Mouse (Mus musculus) MEL (cell line): ENCODE measurements around the gene Nmrk2. TPM values are rescaled to one million over a fixed set of nuclear protein-coding genes. Genes with fewer than 3 reads are reported as not detected.
"Not testable (repeated sequence)": the region's sequence is repeated elsewhere in the genome, so short reads cannot be mapped to it uniquely, and the experiment has no call there.

Experiments used
- DNase-seq: peaks from one replicate; pipeline ENCODE4 v3.0.0; 2011; ENCODE audit warnings: low read depth, low spot score
- H3K27ac ChIP-seq: 2 replicates; pipeline ENCODE4 v1.5.1; 2012; ENCODE audit warnings: low read depth, mild to moderate bottlenecking, control low read depth, low read length, moderate library complexity; ENCODE audit not compliant: control insufficient read depth
- H3K27me3 ChIP-seq, 2 experiments: fragments of 150-350 bp in 1 of 2; sonication (generic) in 1 of 2; 2 replicates each; pipeline ENCODE4 v1.6.1; 2012; ENCODE audit warnings: low read length in 2 of 2, mild to moderate bottlenecking in 2 of 2, improper control_type of control experiment in 1 of 2, moderate library complexity in 1 of 2; ENCODE audit not compliant: insufficient read depth in 2 of 2, control insufficient read depth in 1 of 2
- H3K36me3 ChIP-seq, 2 experiments: 2 replicates each; pipeline ENCODE4 v1.6.1; 2012 to 2014; ENCODE audit warnings: low read length in 2 of 2, improper control_type of control experiment in 1 of 2, inconsistent platforms in 1 of 2, mild to moderate bottlenecking in 1 of 2; ENCODE audit not compliant: insufficient read depth in 2 of 2, control insufficient read depth in 1 of 2
- H3K4me1 ChIP-seq, 2 experiments: fragments of 150-350 bp in 1 of 2; sonication (generic) in 1 of 2; 2 replicates each; pipeline ENCODE4 v1.6.1; 2012; ENCODE audit warnings: low read length in 2 of 2, improper control_type of control experiment in 1 of 2, mild to moderate bottlenecking in 1 of 2; ENCODE audit not compliant: insufficient read depth in 2 of 2, control insufficient read depth in 1 of 2
- H3K4me3 ChIP-seq, 2 experiments: fragments of 150-350 bp in 1 of 2; sonication (generic) in 1 of 2; 2 replicates each; pipeline ENCODE4 v1.5.1; 2012; ENCODE audit warnings: low read depth in 2 of 2, low read length in 2 of 2, mild to moderate bottlenecking in 2 of 2, moderate library complexity in 2 of 2, control low read depth in 1 of 2, improper control_type of control experiment in 1 of 2; ENCODE audit not compliant: control insufficient read depth in 1 of 2, insufficient read depth in 1 of 2
- H3K79me2 ChIP-seq: 2 replicates; pipeline ENCODE4 v1.6.1; 2012; ENCODE audit warnings: mild to moderate bottlenecking, low read length, moderate library complexity; ENCODE audit not compliant: control insufficient read depth, poor library complexity, insufficient read depth
- H3K9ac ChIP-seq: 2 replicates; pipeline ENCODE4 v1.6.1; 2012; ENCODE audit warnings: low read depth, mild to moderate bottlenecking, control low read depth, low read length, moderate library complexity; ENCODE audit not compliant: control insufficient read depth, poor library complexity, severe bottlenecking
- H3K9me3 ChIP-seq: fragments of 150-350 bp; sonication (generic); replicated peaks from 2 replicates; pipeline ENCODE4 v1.6.1; 2012; ENCODE audit warnings: mild to moderate bottlenecking, low read length, improper control_type of control experiment, moderate library complexity; ENCODE audit not compliant: insufficient read depth
- BHLHE40 ChIP-seq: IDR thresholded peaks from 2 replicates; pipeline ENCODE4 v1.6.1; 2012; ENCODE audit warnings: low read depth, mild to moderate bottlenecking, inconsistent platforms, low read length, improper control_type of control experiment, borderline replicate concordance
- CTCF ChIP-seq, 3 experiments: IDR thresholded peaks in 2 of 3; conservative IDR thresholded peaks in 1 of 3; 2 replicates each; pipeline ENCODE4 v1.5.1; 2011 to 2012; ENCODE audit warnings: low read length in 3 of 3, low read depth in 2 of 3, mild to moderate bottlenecking in 2 of 3, improper control_type of control experiment in 1 of 3, inconsistent platforms in 1 of 3, mixed read lengths in 1 of 3, moderate library complexity in 1 of 3; ENCODE audit not compliant: control insufficient read depth in 1 of 3, insufficient read depth in 1 of 3, poor library complexity in 1 of 3, severe bottlenecking in 1 of 3
- E2F4 ChIP-seq: IDR thresholded peaks from 2 replicates; pipeline ENCODE4 v1.6.1; 2011; ENCODE audit warnings: low read depth, low read length, improper control_type of control experiment, borderline replicate concordance
- EP300 ChIP-seq, 2 experiments: IDR thresholded peaks; 2 replicates each; pipeline ENCODE4 v1.6.1; 2011; ENCODE audit warnings: improper control_type of control experiment in 2 of 2, low read length in 2 of 2, low read depth in 1 of 2, mild to moderate bottlenecking in 1 of 2
- GATA1 ChIP-seq: IDR thresholded peaks from 2 replicates; pipeline ENCODE4 v1.6.1; 2011; ENCODE audit warnings: low read depth, low read length, improper control_type of control experiment
- KAT2A ChIP-seq: conservative IDR thresholded peaks from 2 replicates; pipeline ENCODE4 v1.6.1; 2012; ENCODE audit warnings: low read depth, low read length, improper control_type of control experiment, inconsistent platforms
- MAFK ChIP-seq: IDR thresholded peaks from 2 replicates; pipeline ENCODE4 v1.6.1; 2011; ENCODE audit warnings: low read depth, mild to moderate bottlenecking, low read length, improper control_type of control experiment, borderline replicate concordance
- MAZ ChIP-seq: IDR thresholded peaks from 2 replicates; pipeline ENCODE4 v1.6.1; 2012; ENCODE audit warnings: low read depth, mild to moderate bottlenecking, inconsistent platforms, low read length, improper control_type of control experiment
- MXI1 ChIP-seq: IDR thresholded peaks from 2 replicates; pipeline ENCODE4 v1.6.1; 2011; ENCODE audit warnings: mild to moderate bottlenecking, low read depth, low read length, improper control_type of control experiment
- MYB ChIP-seq: IDR thresholded peaks from 2 replicates; pipeline ENCODE4 v1.6.1; 2011; ENCODE audit warnings: mild to moderate bottlenecking, low read depth, low read length, improper control_type of control experiment
- POLR2AphosphoS5 ChIP-seq: IDR thresholded peaks from 2 replicates; pipeline ENCODE4 v1.6.1; 2012; ENCODE audit warnings: low read depth, borderline replicate concordance, mild to moderate bottlenecking, inconsistent platforms, low read length, moderate library complexity, mixed read lengths
- SIN3A ChIP-seq: IDR thresholded peaks from 2 replicates; pipeline ENCODE4 v1.6.1; 2012; ENCODE audit warnings: low read length, improper control_type of control experiment, inconsistent platforms
- TCF12 ChIP-seq: IDR thresholded peaks from 2 replicates; pipeline ENCODE4 v1.6.1; 2014; ENCODE audit warnings: low read depth, mild to moderate bottlenecking, inconsistent platforms, low read length, improper control_type of control experiment, moderate library complexity
- USF2 ChIP-seq, 2 experiments: IDR thresholded peaks; 2 replicates each; pipeline ENCODE4 v1.6.1; 2011 to 2012; ENCODE audit warnings: improper control_type of control experiment in 2 of 2, low read length in 2 of 2, borderline replicate concordance in 1 of 2, inconsistent platforms in 1 of 2, low read depth in 1 of 2, mild to moderate bottlenecking in 1 of 2; ENCODE audit not compliant: insufficient read depth in 1 of 2
- ZC3H11A ChIP-seq: IDR thresholded peaks from 2 replicates; pipeline ENCODE4 v1.6.1; 2012; ENCODE audit warnings: low read depth, mild to moderate bottlenecking, inconsistent platforms, low read length, improper control_type of control experiment
- polyA plus RNA-seq, 2 experiments: library from polyadenylated mRNA; stranded (reverse) in 1 of 2; unstranded in 1 of 2; fragments of >175 nt in 1 of 2; fragments of >200 nt in 1 of 2; gene quantifications; 2 replicates each; pipeline versions ENCODE4 v1.2.1 to v1.2.4; 2012; ENCODE audit warnings: low replicate concordance in 2 of 2, low read depth in 1 of 2; ENCODE audit not compliant: insufficient read length in 2 of 2, insufficient read depth in 1 of 2, missing spikeins in 1 of 2
- total RNA-seq: library from RNA; depleted of rRNA; stranded (reverse); fragments of 300-350 nt; gene quantifications from 2 replicates; pipeline ENCODE4 v1.2.3, GENCODE M21; 2012

Gene Nmrk2
- total and polyA plus RNA-seq, 3 experiments = not detected

DNA sequence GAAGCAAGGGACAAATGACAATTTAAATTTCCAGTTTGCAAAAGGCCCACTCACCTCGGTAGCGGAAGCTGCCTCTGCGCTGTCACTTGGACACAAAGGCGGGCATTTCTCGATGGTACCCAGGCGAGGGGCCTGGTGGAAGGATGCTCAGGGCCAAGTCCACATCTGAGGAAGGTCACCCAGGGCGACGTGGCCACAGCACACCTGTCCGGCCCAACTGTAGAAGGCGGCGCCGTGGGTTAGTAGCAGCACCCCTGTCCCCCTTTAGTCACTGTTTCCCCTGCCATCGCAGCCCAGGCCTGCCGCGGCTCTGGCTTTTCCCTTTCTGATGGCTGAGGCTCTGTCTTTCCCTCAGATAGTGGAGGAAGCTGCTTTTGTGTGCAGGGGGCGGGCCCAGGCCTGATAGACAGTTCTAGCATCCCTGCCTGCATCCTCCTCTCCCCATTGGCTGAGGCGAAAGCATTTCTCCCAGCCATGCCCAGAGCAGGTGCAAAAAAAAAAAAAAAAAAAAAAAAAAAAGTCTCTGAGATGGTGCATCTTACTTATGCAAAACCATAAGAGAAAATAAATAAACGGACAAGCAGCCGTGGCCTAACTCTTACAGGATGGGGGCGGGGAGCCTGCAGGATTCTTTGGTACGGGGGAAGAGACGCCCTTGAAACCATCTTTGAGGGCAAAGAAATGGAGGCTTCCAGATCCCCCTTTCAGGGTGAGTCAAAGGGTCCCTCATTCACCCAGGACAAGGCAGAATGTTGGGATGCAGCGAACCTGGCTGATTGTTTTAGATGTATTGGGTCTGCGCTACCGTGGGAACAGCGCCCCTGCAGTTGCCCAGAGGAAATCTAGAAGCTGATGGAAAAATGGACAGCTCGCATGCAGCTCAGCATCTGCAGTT is 28.8 kb upstream of the Nmrk2 start, which contains the start of gene Atcay:
TSS of gene Atcay (minus strand) at position 396 of the 895 bp plus-strand sequence.
- Histone ChIP-seq H3K27ac (no peak within 1 kb of the TSS), H3K9ac (no peak within 1 kb of the TSS), H3K9me3 (no peaks in the 10 kb centered on the region), H3K4me3 (no peak within 1 kb of the TSS), H3K36me3 (peaks cover 0 to 7% of the 10 kb centered on the region in 2 experiments; a peak in 2 of 4 replicates), H3K27me3 (peaks cover 6 to 18% of the 10 kb centered on the region in 2 experiments), H3K4me1 (peaks cover 0 to 12% of the 10 kb centered on the region in 2 experiments; a peak in 2 of 4 replicates), H3K79me2 (no peaks in the 10 kb centered on the region)
- no peak for DNase-seq
- TF ChIP-seq ZC3H11A = no peak
- TF ChIP-seq CTCF (IDR thresholded peaks at IDR 0.05 in 2 of 3, conservative IDR thresholded peaks at IDR 0.05 in 1 of 3; ENCODE audit: control insufficient read depth in 1 of 3, insufficient read depth in 1 of 3, low read depth in 2 of 3, low read length in 3 of 3, poor library complexity in 1 of 3, severe bottlenecking in 1 of 3) = peak in 1 of 3 experiments; percentile 14; a peak in 1 of 6 replicates

DNA sequence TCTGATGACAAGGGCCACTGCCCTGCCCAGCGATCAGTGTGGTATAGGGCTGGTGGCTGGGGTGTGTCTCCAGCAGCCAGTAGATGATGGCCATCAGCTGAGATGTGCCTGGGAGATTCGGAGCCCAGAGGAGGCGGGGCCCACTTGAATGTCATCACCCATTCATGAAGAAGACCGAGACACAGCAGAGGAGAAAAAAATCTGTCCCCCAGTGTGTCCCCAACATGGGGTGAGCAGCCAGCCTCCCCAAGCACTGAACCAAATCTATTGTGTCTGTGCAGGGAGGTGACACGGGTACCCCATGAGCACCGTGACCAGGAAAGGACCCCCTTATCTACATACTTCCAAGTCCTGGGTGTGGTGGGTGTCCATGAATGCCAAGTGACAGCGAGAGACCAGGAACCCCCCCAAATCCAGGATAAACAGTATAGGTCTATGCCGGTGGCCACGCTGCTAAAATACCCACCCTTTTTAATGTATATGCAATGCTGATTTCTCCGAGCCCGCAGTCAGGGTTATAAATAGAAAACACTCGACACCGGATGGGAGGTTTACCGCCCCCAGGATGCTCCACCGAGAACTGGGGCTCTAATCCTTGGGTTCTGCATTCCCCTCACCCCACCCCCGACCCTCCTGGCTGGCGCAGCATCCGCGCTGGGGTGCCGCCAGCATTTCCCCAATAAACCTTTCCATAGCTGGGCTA is 28.0 kb upstream of the Nmrk2 start:
- DNase-seq = no peak
- Histone ChIP-seq H3K9me3 (no peaks in the 10 kb centered on the region), H3K79me2 (no peaks in the 10 kb centered on the region), H3K36me3 (peaks cover 0 to 7% of the 10 kb centered on the region in 2 experiments; a peak in 2 of 4 replicates), H3K9ac (no peak overlapping the region), H3K27ac (no peak overlapping the region), H3K4me1 (peaks cover 0 to 12% of the 10 kb centered on the region in 2 experiments; a peak in 2 of 4 replicates), H3K4me3 (no peak overlapping the region), H3K27me3 (peaks cover 6 to 19% of the 10 kb centered on the region in 2 experiments)
- no peak for TF ChIP-seq SIN3A
- TF ChIP-seq EP300 (IDR thresholded peaks at IDR 0.05; ENCODE audit: low read depth in 1 of 2, low read length in 2 of 2) = no peak
- TF ChIP-seq ZC3H11A = no peak
- TF ChIP-seq MXI1 = no peak
- no peak for TF ChIP-seq MYB
- no peak for TF ChIP-seq E2F4
- no peak for TF ChIP-seq TCF12
- TF ChIP-seq GATA1 = no peak
- no peak for TF ChIP-seq CTCF (IDR thresholded peaks at IDR 0.05 in 2 of 3, conservative IDR thresholded peaks at IDR 0.05 in 1 of 3; ENCODE audit: control insufficient read depth in 1 of 3, insufficient read depth in 1 of 3, low read depth in 2 of 3, low read length in 3 of 3, poor library complexity in 1 of 3, severe bottlenecking in 1 of 3)
- no peak for TF ChIP-seq USF2 (IDR thresholded peaks at IDR 0.05; ENCODE audit: borderline replicate concordance in 1 of 2, insufficient read depth in 1 of 2, low read depth in 1 of 2, low read length in 2 of 2)
- no peak for TF ChIP-seq POLR2AphosphoS5
- TF ChIP-seq MAZ = no peak
- no peak for TF ChIP-seq MAFK
- no peak for TF ChIP-seq KAT2A
- TF ChIP-seq BHLHE40 = no peak

DNA sequence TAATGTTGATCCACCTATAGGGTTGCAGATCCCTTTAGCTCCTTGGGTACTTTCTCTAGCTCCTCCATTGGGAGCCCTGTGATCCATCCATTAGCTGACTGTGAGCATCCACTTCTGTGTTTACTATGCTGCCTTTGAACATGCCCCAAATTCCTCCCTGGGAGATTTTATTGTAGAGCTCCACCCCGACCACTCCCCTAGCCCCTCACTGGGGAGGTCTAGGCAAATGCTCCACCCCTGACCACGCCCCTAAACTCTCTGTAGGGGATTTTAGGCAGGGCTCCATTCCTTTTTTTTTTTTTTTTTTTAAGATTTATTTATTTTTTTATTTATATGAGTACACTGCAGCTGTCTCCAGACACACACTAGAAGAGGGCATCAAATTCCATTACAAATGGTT is 21.9 kb upstream of the Nmrk2 start:
- H3K4me1 ChIP-seq, H3K79me2 ChIP-seq, H3K4me3 ChIP-seq, H3K9me3 ChIP-seq, H3K36me3 ChIP-seq, H3K27ac ChIP-seq, H3K9ac ChIP-seq, DNase-seq: not testable (repeated sequence)
- H3K27me3 ChIP-seq = peaks cover 2 to 17% of the 10 kb centered on the region in 2 experiments
